Mouse (Mus musculus) G1E-ER4 (cell line): Measurements from ENCODE around the gene Col15a1. TPM values are rescaled to one million over a fixed set of nuclear protein-coding genes. Genes with fewer than 3 reads are reported as not detected.

ENCODE experiments used
- GATA1 ChIP-seq: IDR thresholded peaks from one replicate; pipeline ENCODE4 v1.8.0; 2012; ENCODE audit warnings: low read length, inconsistent platforms
- polyA plus RNA-seq: library from polyadenylated mRNA; stranded (reverse); fragments of >175 nt; gene quantifications from 2 replicates; pipeline ENCODE4 v1.2.3, GENCODE M21; 2012

The Col15a1 gene
- polyA plus RNA-seq, 1 experiment, result not detected

- TF ChIP-seq GATA1, result no peak
These were observed 11.4 kb downstream of the Col15a1 start for GRCm38 (mm10) chr4:47219393-47219792.

- TF ChIP-seq GATA1, result no peak
These were observed 12.6 kb downstream of the Col15a1 start for GRCm38 (mm10) chr4:47220544-47220943.

- no peak for TF ChIP-seq GATA1
These were observed 14.2 kb downstream of the Col15a1 start for GRCm38 (mm10) chr4:47222146-47222545.

GRCm38 (mm10) chr4:47225920-47226319 is 18.0 kb downstream of the Col15a1 start:
- TF ChIP-seq GATA1, result no peak

- no peak for TF ChIP-seq GATA1
These were observed 19.1 kb downstream of the Col15a1 start for GRCm38 (mm10) chr4:47227101-47227500.

- TF ChIP-seq GATA1, result no peak
These were observed 19.8 kb downstream of the Col15a1 start for GRCm38 (mm10) chr4:47227756-47228155.

- TF ChIP-seq GATA1, result no peak
These were observed 21.0 kb downstream of the Col15a1 start for GRCm38 (mm10) chr4:47228945-47229344.

GRCm38 (mm10) chr4:47230498-47230897 is 22.5 kb downstream of the Col15a1 start:
- no peak for TF ChIP-seq GATA1

GRCm38 (mm10) chr4:47231322-47231721 is 23.4 kb downstream of the Col15a1 start:
- no peak for TF ChIP-seq GATA1

GRCm38 (mm10) chr4:47233192-47233835 is 25.4 kb downstream of the Col15a1 start:
- no peak for TF ChIP-seq GATA1

- TF ChIP-seq GATA1, result no peak
These were observed 26.8 kb downstream of the Col15a1 start for GRCm38 (mm10) chr4:47234667-47235267.

GRCm38 (mm10) chr4:47235312-47235711 is 27.4 kb downstream of the Col15a1 start:
- no peak for TF ChIP-seq GATA1

GRCm38 (mm10) chr4:47236104-47236503 is 28.1 kb downstream of the Col15a1 start:
- TF ChIP-seq GATA1, result no peak

GRCm38 (mm10) chr4:47237220-47237619 is 29.3 kb downstream of the Col15a1 start:
- TF ChIP-seq GATA1, result no peak

GRCm38 (mm10) chr4:47239114-47239513 is 31.2 kb downstream of the Col15a1 start:
- TF ChIP-seq GATA1, result no peak

- TF ChIP-seq GATA1, result no peak
These were observed 32.9 kb downstream of the Col15a1 start for GRCm38 (mm10) chr4:47240901-47241300.

GRCm38 (mm10) chr4:47242127-47242526 is 34.2 kb downstream of the Col15a1 start:
- TF ChIP-seq GATA1, result no peak
